Mouse (Mus musculus): ENCODE data around the gene Gm21750.
"Not testable (repeated sequence)": the region's sequence is repeated elsewhere in the genome, so short reads cannot be mapped to it uniquely, and the experiment has no call there.

The Gm21750 gene

DNA sequence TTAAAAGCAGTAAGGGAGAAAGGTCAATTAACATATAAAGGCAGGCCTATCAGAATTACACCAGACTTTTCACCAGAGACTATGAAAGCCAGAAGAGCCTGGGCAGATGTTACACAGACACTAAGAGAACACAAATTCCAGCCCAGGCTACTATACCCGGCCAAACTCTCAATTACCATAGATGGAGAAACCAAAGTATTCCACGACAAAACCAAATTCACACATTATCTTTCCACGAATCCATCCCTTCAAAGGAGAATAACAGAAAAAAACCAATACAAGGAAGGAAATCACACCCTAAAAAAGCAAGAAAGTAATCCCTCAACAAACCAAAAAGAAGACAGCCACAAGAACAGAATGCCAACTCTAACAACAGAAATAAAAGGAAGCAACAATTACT, at the start of gene Gm21750:
Gene Gm21750 (plus strand): TSS at position 301 of the 400 bp plus-strand sequence.
- DNase-seq (ENCODE audit: low read depth), result not testable (repeated sequence)

DNA sequence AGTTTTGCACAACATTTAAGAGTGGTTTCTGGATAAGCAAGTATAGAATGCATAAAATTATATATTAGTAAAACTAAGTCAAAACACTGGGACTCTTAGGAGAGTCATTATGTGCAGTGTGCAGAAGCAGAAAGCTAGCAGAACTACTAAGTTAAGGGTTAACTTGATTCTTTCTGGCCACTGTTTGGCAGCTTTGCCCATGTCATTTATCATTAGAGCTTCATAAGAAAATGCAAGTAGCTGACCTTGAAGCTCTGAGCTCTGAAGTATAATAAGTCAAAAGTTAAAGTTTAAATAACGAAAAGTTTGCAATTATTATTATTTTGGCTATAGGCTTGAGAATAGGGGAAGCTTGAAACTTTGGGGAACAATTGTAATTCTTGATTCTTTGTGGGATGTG, 46.1 kb upstream of the Gm21750 start:
- DNase-seq (ENCODE audit: low read depth), result not testable (repeated sequence)

DNA sequence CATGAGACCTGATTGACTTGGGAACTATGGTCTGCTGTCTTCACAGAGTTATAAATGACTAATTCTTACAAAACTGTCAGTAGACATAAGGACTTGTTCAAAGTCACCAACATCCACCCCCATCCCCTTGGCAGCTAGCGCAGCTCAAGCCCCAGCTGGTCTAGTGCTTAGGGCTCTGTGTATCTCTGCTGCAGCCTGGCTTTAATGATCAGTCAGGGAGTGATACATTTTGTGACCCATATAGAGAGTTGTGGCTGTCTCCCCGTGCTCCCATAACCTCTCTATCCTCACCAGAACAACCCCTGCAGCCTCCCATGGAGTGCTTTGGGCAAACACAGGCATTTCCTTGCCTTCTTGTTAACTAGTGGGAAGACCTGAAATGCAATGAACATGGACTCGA, 40.1 kb upstream of the Gm21750 start:
- DNase-seq (ENCODE audit: low read depth), result no peak

DNA sequence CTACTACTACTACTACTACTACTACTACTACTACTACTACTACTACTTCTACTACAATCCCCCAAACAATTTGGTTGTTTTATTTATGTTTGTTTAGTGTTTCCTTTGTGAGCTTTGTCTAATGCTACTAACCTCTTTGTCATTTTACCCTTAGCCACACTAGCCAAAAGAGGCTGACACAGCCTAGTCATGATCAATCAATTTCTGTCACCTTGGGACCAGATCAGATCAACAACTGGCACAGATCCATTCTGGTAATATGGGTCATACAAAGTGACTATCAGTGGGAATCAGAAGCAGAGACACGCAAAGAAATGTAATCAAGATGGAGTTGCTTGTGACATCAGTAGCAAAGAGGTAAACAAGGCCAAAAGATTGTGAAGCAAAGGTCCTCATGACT, 38.0 kb upstream of the Gm21750 start:
- no peak for DNase-seq (ENCODE audit: low read depth)

DNA sequence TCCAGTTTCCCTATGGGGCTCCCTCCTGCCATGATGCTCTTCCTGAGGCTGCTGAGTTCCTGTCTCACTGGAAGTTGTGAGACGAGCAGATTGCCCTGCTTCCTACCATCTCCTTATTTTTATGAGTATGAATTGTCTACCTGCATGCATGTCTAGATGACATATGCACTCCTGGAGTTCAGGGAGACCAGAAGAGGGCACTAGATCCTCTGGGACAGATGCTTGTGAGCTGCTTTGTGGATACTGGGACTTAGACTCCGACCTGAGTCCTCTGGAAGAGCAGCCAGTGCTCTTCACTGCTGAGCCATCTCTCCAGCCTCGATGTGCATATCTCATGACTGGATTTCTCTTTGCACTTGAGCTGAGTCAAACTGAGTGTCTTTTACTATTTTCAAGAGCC, 35.6 kb upstream of the Gm21750 start:
- DNase-seq (ENCODE audit: low read depth), result no peak

DNA sequence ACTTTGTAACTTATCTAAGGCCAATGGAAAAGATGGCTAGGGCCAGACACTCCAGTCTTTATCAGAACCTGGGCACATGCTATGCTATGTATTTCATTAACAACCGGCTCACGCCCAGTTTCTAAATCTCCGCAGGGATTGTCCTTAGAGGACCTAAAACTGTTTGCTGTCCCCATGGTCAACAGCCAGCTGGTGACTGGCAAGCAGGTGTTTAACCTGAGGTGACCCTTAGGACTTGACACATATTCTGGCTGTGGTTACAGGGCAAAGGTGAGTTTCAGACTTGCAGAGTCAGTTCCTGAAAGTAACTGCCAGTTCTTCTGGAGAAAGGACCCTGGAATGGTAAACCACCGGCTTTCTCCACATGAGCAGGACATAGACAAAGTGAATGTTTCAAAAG, 29.5 kb upstream of the Gm21750 start:
- DNase-seq (ENCODE audit: low read depth), result no peak

DNA sequence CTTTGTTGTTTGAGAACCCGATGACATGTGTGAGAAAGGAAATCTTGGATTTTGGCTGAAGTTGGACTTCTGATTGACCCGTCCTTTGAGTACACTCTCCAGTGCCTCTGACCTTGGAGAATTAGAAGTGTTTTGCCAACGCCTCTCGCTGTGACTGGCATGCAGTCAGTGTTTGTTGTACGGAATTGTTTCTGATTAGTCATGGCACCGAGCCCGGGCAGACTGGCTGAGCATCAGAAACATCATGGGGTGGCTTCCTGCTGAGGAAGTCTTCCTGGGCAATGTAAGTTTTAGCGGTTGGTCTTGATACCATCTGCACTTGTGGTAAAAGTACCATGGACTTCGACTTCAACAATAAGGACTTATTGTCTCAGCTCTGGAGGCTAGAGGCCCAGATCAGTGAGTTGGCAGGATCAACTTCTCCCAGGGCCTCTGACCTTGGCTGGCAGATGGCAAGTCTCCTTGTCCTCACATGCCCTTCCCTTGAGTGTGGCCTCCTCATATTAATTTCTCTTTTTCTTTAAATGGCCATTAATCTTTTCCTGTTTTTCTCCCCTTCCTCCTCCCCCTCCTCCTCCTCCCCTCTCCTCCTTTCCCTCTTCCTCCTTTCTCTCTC, 28.3 kb upstream of the Gm21750 start:
- DNase-seq (ENCODE audit: low read depth), result no peak

DNA sequence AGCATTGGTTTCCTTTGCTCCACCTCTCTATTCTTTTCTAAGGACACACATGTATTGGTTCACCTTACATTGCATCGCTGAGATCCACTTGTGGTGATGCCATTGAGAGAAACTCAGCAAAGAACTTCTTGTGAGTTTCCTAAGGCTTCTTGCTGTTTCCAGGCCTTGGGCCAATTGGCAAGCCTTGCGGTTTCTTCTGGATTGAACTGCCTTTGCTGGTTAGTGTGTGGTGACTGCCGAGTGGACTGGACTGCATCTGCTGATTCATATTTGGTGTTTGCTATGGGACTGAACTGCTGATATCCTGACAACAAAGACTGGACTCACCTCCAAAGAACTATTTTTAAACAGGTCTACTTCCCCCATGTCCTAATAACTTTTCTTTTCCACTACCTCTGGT, 26.7 kb upstream of the Gm21750 start:
- DNase-seq (ENCODE audit: low read depth), result no peak

DNA sequence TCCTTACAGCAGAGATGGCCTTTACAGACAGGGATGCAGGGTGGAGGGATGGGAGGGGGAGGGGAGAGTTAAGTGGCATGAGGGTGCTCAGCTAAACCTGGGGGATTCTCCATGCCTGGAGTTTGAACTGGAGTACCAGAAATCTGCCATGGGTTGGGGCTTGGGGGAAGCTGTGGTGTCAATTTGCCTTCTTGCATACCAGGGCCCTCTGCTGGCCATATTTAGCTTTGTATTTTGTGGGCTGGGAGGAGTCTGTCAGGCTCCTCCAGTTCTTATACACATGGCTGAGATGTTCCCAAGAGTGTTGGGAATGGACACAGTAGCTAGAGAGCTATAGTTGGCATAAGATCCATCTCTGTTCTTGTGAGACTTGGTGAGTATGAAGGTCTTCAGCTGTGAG, 23.6 kb upstream of the Gm21750 start:
- peak; percentile 56 for DNase-seq (ENCODE audit: low read depth)

DNA sequence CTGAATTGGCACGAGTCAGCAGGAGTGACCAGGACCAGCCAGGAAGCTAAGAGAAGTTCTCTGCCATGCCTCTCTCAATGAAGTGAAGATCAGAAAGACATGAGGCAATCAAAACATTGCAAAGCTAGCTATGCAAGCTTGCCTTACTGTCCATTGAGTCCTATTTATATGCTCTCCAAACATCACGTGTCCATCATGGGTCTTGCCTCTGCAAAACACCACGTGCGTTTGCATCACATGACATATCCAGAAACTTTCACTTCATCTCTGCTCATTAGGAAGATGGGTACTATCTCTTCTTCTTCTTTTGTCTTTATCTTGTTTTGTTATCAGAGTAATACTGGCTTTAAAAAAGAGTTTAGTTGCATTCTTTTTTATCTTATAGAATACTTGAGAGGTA, 10.8 kb upstream of the Gm21750 start:
- DNase-seq (ENCODE audit: low read depth), result no peak

DNA sequence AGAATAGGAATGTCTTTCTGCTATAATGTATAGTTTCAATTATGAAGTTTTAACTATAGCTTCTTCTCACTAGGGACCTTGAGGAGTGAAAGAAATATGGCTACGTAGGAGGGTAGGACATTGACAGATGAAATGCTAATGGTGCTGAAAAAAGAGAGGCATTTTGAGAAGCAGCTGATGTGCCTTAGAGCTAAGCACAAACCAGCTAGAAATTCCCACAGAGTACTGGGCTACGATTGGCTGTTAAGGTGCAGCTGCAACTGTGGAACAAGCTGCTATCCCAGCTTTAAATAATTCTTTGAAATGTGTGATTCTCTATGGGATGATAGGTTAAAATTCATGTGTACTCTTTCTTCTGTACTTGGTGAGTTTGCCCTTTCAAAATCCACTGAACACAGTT, 9.1 kb downstream of the Gm21750 start:
- DNase-seq (ENCODE audit: low read depth), result no peak

DNA sequence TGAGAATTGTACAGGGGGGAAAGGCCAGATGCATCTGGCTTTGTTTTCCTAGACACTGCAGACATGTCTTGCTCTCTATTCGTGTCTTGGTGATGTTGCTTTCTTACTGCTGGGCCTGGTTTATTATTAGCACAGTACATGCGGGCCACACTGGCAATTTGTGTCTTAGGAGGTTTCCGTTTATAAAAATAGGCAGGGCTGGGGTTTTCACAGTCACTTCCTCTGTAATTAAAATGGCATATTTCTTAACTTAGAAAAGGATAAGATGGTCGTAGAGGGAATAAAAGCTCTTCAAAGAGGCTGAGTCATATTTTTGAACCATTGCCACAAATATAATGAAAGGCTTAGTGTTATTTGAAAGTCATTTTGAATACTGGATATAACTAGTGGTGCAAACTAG, 26.7 kb downstream of the Gm21750 start:
- no peak for DNase-seq (ENCODE audit: low read depth)

DNA sequence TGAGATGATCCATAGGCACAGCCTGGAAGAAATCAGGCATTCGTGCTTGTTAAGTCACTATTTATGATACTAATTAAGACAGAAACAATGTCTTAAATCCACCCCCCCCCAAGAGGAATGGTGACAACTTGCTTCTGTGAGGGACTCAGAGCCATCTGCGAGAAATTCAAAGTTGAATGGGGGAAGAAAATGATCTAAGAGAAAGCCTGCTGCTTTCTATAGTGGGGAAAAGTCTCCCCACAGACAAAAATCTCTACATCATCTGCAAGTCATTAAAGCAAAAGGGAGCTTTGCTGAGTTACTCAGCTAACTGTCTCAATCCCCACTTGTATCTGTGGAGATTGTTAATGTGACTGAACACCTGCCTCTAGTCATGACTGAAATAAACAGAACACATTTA, 27.4 kb downstream of the Gm21750 start:
- no peak for DNase-seq (ENCODE audit: low read depth)

DNA sequence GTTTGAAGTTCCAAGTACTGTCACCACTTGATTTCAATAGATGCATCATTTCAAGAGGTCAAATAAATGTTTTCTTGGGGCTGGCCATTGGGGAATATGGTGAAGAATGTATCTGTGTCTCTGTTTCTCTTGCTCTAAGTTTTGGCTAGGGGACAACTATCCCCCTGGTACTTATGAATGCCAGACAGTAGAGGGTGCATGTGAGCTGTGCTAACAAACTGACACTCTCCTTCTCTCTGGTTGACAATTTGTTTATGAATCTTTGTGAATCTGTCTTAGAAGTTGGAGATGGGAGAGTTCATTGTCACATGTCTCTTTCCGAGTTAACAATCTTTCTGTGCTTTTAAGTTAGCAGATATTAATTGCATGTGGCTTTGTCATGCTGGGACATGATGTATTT, 39.2 kb downstream of the Gm21750 start:
- no peak for DNase-seq (ENCODE audit: low read depth)

DNA sequence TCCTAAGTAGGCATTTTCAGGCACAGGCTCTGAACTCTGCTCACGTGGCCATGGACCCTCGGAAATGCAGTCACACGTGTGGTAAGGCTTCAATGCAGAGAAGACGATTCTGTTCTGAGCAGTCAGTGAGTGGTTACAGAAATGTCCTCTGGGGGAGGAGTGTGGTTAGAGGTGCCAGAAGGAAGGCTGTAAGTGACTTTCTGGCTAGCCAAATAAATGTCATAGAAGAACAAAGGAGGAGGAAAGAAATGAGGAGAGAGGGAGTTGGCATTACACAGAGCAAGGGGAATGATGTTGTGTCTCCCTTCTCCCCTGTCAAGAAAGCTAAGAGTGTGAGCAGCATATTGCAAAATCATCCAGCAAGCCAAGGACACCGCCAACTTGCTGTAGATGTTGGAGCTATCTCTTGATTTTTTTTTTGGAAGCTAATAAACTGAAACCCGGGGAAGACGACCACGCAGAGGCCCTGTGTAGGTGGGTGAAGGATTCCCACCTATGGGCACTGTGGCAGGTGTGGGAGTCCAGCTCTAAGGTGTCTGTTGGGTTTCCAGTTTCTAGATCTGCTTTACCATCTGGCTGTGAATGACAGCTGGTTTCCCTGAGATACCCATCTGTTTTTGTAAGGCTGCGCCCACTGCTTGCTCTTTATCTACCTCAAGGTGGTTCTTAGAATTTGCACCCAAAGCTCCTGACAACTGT, 48.5 kb downstream of the Gm21750 start:
- no peak for DNase-seq (ENCODE audit: low read depth)

Data from induced T-regulatory cell, adult 2 months (primary cell).